Mouse (Mus musculus) G1E (cell line): ENCODE data around the gene Pacs2. TPM values are rescaled to one million over a fixed set of nuclear protein-coding genes. Genes with fewer than 3 reads are reported as not detected.

ENCODE experiments used
- ATAC-seq: 2 replicates; pipeline ENCODE4 v1.8.0; 2016; ENCODE audit warnings: mild to moderate bottlenecking; ENCODE audit not compliant: insufficient number of reproducible peaks, poor library complexity, low FRiP score, severe bottlenecking; ENCODE audit errors: extremely low read depth
- DNase-seq: peaks from one replicate; pipeline ENCODE4 v3.0.0; 2012; ENCODE audit warnings: low spot score
- H3K27me3 ChIP-seq: 2 replicates; pipeline ENCODE4 v1.6.1; 2012; ENCODE audit warnings: mild to moderate bottlenecking, low read length, inconsistent platforms; ENCODE audit not compliant: insufficient read depth
- H3K36me3 ChIP-seq: replicated peaks from 2 replicates; pipeline ENCODE3; 2012; ENCODE audit warnings: mild to moderate bottlenecking, inconsistent platforms
- H3K4me1 ChIP-seq: 2 replicates; pipeline ENCODE4 v1.6.1; 2012; ENCODE audit warnings: low read depth, low read length, inconsistent platforms, mixed read lengths; ENCODE audit not compliant: insufficient read depth
- H3K4me3 ChIP-seq: 2 replicates; pipeline ENCODE4 v1.5.1; 2012; ENCODE audit warnings: low read depth, mild to moderate bottlenecking, inconsistent platforms, low read length, moderate library complexity, mixed read lengths
- H3K9me3 ChIP-seq: replicated peaks from 2 replicates; pipeline ENCODE4 v1.6.1; 2012; ENCODE audit warnings: inconsistent platforms
- CTCF ChIP-seq: IDR thresholded peaks from 2 replicates; pipeline ENCODE4 v1.5.1; 2012; ENCODE audit warnings: low read depth, low read length, inconsistent platforms, mixed read lengths
- GATA1 ChIP-seq: IDR thresholded peaks from 2 replicates; pipeline ENCODE4 v1.6.1; 2012; ENCODE audit warnings: borderline replicate concordance, low read length, inconsistent platforms, mixed read lengths
- GATA2 ChIP-seq: IDR thresholded peaks from 2 replicates; pipeline ENCODE4 v1.6.1; 2012; ENCODE audit warnings: low read depth, low read length, inconsistent platforms, borderline replicate concordance
- POLR2AphosphoS5 ChIP-seq: IDR thresholded peaks from 2 replicates; pipeline ENCODE4 v1.6.1; 2012; ENCODE audit warnings: low read depth, low read length, inconsistent platforms; ENCODE audit not compliant: insufficient replicate concordance
- TAL1 ChIP-seq: conservative IDR thresholded peaks from 2 replicates; pipeline ENCODE4 v1.6.1; 2012; ENCODE audit warnings: low read depth, low read length, inconsistent platforms, mixed read lengths
- polyA plus RNA-seq: library from polyadenylated mRNA; stranded (reverse); fragments of >175 nt; gene quantifications from 2 replicates; pipeline ENCODE4 v1.2.3, GENCODE M21; 2012
- total RNA-seq, 2 experiments: library from RNA; stranded (forward) in 1 of 2; stranded (reverse) in 1 of 2; fragments of 200-1000 nt in 1 of 2; fragments of >200 nt in 1 of 2; fragmentation: Nextera tagmentation in 1 of 2; gene quantifications; 2 replicates each; pipeline ENCODE4 v1.2.3; 2014 to 2017

Pacs2 gene
- total and polyA plus RNA-seq, 3 experiments, result 17.0 to 47.0 (median 21.1) TPM

- DNase-seq (no peak), ATAC-seq (peak; percentile 51; the same call in 1 of the 2 replicates)
- Histone ChIP-seq H3K36me3 (peaks cover 73% of the 10 kb centered on the region), H3K4me3 (no peak overlapping the region), H3K9me3 (no peaks in the 10 kb centered on the region), H3K4me1 (peaks cover 10% of the 10 kb centered on the region; the same call in 1 of the 2 replicates), H3K27me3 (no peaks in the 10 kb centered on the region)
- TF ChIP-seq CTCF (no peak), POLR2AphosphoS5 (no peak), TAL1 (no peak), GATA1 (no peak), GATA2 (no peak)
Measured at GRCm38 (mm10) chr12:113023082-113023481, 8.8 kb downstream of the Pacs2 start.

- H3K36me3 ChIP-seq, result peaks cover 79% of the 10 kb centered on the region
- H3K4me3 ChIP-seq, result no peak overlapping the region
- no peaks in the 10 kb centered on the region for H3K27me3 ChIP-seq
- DNase-seq, result no peak
- no peaks in the 10 kb centered on the region for H3K9me3 ChIP-seq
- ATAC-seq, result no peak
- TF ChIP-seq GATA1, result no peak
- H3K4me1 ChIP-seq, result peaks cover 29% of the 10 kb centered on the region
Measured at GRCm38 (mm10) chr12:113026557-113026956, 12.2 kb downstream of the Pacs2 start.

GRCm38 (mm10) chr12:113027495-113027894 is 13.2 kb downstream of the Pacs2 start:
- Histone ChIP-seq H3K9me3 (no peaks in the 10 kb centered on the region), H3K36me3 (peaks cover 87% of the 10 kb centered on the region), H3K4me3 (no peak overlapping the region), H3K4me1 (peaks cover 37% of the 10 kb centered on the region), H3K27me3 (no peaks in the 10 kb centered on the region)
- DNase-seq, result no peak
- ATAC-seq, result no peak
- TF ChIP-seq POLR2AphosphoS5 (no peak), TAL1 (no peak)

- TF ChIP-seq POLR2AphosphoS5 (no peak), GATA2 (no peak), TAL1 (no peak), GATA1 (no peak)
- DNase-seq (no peak), ATAC-seq (no peak)
- Histone ChIP-seq H3K4me1 (peaks cover 34% of the 10 kb centered on the region), H3K27me3 (no peaks in the 10 kb centered on the region), H3K9me3 (no peaks in the 10 kb centered on the region), H3K4me3 (no peak overlapping the region), H3K36me3 (peaks cover 90% of the 10 kb centered on the region)
Measured at GRCm38 (mm10) chr12:113028067-113028466, 13.8 kb downstream of the Pacs2 start.

- no peaks in the 10 kb centered on the region for H3K27me3 ChIP-seq
- no peaks in the 10 kb centered on the region for H3K9me3 ChIP-seq
- DNase-seq (no peak), ATAC-seq (no peak)
- peaks cover 31% of the 10 kb centered on the region for H3K4me1 ChIP-seq
- TF ChIP-seq CTCF, result no peak
- peaks cover 90% of the 10 kb centered on the region for H3K36me3 ChIP-seq
- no peak overlapping the region for H3K4me3 ChIP-seq
Measured at GRCm38 (mm10) chr12:113028898-113029297, 14.6 kb downstream of the Pacs2 start.

DNA sequence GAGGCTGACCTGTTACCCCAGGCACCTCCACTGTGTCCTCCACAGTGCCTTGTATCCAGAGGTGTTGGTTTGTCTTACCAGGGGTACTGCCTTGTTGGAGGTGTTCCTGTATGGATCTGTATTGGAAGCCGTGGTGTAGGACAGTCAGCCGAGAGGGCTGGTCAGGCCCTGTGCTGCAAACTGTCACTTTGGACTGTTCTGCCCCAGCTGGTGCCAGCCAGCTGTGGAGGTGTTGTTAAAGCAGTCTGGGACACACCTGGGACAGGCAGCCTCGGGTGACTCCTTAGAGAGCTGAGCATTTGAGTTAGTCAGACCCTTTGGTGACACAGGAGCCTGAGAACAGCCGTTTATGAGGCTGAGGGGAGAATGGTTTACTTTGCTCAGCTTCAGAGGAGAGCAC is 15.7 kb downstream of the Pacs2 start:
- DNase-seq (no peak), ATAC-seq (no peak)
- Histone ChIP-seq H3K4me1 (peaks cover 31% of the 10 kb centered on the region), H3K27me3 (no peaks in the 10 kb centered on the region), H3K36me3 (peaks cover 85% of the 10 kb centered on the region), H3K9me3 (no peaks in the 10 kb centered on the region), H3K4me3 (no peak overlapping the region)
- no peak for TF ChIP-seq TAL1
- TF ChIP-seq CTCF, result no peak
- TF ChIP-seq GATA2, result no peak
- TF ChIP-seq POLR2AphosphoS5, result no peak
- no peak for TF ChIP-seq GATA1

- no peak; the same call in 1 of the 2 replicates for ATAC-seq
- Histone ChIP-seq H3K4me3 (peak overlapping the region; percentile 23; the same call in 1 of the 2 replicates), H3K9me3 (no peaks in the 10 kb centered on the region), H3K4me1 (peaks cover 31% of the 10 kb centered on the region), H3K27me3 (no peaks in the 10 kb centered on the region), H3K36me3 (peaks cover 78% of the 10 kb centered on the region)
- DNase-seq, result no peak
- TF ChIP-seq POLR2AphosphoS5 (no peak), GATA1 (no peak), GATA2 (no peak), CTCF (no peak), TAL1 (no peak)
Measured at GRCm38 (mm10) chr12:113030993-113031392, 16.7 kb downstream of the Pacs2 start.
